Mouse (Mus musculus) R1 (cell line): ENCODE measurements at regions not wholly inside any gene's neighbourhood (a gene's known extent, or its start where the extent isn't known, plus 50 kb on each side); places are given as distances from the start of the nearest gene placed in this dataset.
"Not testable (repeated sequence)": the region's sequence is repeated elsewhere in the genome, so short reads cannot be mapped to it uniquely, and the experiment has no call there.

Experiments
- DNase-seq: peaks from one replicate; pipeline ENCODE4 v3.0.0-alpha.2; 2018; ENCODE audit warnings: low read depth, low spot score

DNA sequence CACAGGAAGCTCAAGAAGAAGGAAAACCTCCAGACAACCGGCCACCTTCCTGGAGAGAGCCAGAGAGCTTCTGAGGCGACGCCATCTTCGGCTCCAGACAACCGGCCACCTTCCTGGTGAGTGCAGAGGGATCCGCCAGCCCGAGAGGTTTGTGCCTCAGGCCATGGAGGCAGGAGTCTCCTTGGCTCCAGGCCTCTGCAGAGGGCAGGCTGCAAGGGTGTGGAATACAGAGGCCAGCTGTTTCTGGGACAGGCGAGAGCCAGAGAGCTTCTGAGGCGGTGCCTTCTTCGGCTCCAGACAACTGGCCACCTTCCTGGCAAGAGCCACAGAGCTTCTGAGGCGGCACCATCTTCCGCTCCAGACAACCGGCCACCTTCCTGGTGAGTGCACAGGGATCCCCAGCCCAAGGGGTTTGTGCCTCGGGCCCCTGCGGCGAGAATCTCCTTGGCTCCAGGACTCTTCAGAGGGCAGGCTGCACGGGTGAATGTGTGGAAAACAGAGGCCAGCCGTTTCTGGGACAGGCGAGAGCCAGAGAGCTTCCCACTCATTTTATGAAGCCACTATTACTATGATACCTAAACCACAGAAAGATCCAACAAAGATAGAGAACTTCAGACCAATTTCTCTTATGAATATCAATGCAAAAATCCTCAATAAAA is 441.4 kb downstream of the Arl6ip6 start:
- DNase-seq = not testable (repeated sequence)

DNA sequence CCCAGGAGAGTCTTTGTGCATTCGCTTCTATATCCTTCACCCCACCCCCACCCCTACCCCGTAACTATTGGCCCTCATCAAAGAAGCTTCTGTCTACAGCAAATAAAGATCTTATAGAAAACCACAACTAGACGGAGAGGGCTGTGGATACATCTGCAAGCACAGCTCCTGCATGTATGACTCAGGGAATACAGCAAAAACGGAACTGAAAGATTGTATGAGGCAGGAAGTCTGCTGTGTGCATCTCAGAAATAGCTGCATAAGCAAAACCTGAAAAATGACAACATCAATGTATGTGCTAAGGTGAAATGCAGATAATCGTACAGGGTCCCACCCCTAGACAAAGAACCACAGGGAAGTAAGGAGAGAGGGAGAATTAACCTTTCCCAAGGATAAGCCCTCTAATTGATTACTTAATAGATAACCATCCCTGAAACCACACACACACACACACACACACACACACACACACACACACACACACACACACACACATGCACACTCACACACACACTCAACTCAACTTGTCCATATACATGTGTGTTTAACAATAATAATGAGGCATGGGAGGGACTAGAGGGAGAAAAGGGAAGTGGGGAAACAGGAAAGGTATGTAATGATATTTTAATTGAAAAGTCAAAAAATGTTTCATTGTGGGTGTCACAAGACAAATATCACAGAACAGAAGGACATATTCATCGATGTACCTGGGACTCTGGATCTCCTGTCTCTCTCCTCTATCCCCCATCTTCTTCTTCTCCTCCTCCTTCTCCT is 416.6 kb downstream of the Rprm start:
- DNase-seq = no peak

DNA sequence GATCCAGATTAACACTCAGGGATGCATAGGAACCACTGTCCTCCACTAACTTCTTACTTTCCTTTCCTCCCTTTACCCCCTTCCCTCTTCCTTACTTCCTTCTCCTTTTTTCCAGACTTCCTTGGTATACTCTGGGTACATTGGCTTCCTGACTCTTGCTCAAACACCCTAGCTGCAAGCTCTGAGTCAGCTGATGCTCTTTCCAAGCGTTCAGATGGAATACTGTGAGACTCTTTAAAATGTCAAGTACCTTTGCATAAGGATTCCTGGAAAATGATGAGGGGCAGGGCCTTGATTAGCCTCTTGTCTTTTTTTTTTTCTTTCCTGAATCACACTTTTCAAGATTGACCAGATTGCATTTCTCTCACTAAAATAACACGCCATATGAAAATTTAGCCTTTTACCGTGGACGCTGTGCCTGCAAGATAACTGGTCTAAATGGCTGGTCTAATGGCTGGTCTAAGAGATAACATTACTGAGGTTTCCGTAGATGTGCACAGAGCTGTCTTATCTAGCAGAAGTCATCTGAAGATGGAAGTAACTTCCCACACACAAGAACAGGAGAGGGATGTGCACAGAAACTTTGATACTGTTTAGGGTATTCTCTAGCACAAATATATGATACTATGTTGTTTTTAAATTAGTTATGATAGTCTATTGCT is 404.9 kb downstream of the Rprm start:
- DNase-seq = no peak

DNA sequence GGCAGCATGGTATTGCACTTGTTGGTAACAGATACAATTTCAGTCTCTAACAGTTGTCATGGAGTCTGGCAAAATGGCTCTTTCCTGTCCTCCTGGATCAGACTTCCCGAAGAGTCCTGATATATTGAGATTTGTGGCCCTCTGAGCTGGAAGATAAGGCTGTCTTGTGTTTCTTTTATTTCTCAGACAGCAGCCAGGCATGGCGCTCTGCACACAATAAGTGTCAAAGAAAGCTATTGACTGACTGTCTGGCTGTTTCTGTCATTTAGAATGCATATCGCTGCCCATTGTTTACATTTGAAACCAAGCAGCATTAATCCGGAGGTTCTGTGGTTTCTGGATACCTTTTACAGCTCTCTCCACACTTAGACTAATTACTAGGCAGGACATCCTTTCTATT is 402.8 kb downstream of the Rprm start:
- no peak for DNase-seq

DNA sequence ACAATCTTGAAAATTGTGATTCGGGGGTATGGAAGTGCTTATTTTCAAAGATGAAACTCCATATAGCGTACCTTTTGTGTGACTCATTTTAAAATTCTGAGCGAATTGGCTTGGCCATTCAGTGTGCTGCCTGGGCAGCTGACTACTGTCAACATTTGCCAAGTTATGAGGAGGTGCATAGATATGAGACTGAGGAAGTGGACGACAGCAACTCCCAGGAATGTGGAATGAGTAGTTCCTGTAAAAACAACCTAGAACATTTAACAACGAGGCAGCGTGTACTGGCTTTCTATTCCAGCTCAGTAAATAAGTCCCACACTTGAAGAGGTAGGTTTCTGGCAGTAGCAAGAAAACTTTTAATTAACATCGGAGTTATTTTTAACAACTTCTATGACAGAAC is 398.1 kb downstream of the Rprm start:
- DNase-seq = no peak

DNA sequence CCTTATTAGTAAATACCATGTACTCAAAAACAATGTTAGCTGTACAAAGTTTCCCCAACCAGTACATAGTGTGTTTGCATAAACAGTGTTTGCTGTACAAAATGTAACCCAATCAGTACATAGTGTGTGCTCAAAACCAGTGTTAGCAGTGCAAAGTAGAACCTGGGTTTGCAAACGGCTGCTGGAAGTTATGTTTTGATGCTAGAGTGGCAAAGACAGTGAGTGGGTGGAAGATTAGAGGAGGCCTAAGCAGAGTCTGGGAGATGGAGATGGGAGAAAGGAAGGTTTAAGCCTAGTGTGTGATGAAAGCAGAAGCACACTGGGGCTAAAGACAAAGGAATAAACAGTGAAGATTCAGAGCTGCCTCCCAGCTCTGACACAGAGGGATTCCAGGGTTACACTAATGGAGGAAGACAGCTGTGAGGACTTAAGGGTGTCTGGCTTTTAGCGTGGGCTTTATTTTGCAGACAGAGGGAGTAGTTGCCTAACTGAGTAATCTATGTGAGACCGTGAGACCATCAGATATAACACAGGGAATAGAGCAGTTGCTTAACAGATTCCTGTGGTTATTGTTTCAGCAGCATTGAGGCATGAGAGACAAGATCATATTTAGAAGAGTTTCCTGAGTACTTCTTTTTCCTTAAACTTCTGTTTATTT is 396.0 kb downstream of the Rprm start:
- no peak for DNase-seq

DNA sequence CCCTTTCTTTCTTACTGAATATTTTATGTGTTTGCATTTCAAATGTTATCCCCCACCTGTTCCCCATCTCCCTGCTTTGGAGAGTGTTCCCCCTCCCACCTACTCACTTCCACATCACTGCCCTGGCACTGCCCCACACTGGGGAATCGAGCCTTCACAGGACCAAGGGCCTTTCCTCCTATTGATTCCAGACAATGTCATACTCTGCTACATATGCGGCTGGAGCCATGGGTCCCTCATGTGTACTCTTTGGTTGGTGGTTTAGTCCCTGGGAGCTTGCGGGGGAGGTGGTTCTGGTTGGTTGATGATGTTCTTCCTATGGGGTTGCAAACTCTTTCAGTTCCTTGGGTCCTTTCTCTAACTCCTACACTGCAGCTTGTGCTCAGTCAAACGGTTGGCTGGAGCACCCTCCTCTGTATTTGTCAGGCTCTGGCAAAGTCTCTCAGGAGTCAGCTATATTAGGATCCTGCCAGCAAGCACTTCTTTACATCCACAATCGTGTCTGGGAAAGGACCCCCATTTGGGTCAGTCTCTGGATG is 393.7 kb downstream of the Rprm start:
- DNase-seq = no peak

DNA sequence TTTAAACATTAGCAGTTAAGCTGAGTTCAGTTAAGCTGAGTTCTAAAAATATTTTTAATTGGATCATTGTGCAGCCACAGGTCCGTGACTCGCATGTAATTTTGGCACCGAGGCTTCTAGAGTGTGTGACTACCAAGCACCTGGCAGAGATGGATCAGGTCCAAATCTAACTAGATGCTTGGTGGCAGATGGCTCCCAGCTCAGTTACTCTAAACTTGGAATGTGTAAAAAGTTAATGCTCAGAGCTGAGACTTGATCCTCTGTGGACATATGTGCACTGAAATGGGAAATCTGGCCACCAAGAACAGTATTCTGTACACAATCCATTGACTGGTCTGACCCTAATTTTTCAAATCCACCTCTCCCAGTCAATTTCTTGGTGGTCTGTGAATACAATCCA is 374.1 kb downstream of the Rprm start:
- no peak for DNase-seq

DNA sequence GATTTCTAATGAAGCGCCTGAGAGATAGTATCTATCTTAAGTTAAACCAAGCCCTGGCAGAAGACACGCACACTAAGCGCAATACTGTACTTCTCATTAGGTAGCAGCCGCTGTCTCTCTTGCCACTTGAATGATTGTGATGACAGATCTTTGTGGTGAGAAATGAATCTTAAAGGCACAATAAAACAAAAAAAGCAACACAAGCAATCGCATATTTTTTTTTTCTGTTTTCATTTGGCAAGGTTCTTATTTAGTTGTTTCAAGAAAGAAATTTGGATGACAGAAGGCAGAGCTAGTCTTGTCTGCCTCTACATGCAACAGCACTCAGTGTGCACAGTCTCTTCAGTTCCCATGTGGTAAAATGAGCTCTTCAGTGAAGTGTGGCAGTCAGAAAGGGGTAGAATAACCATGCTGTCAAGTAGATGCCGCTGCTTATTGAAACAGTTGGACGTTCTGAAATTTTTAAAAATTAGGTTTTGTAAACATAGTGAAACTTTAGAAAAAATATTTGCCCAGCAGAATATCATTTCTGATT is 372.2 kb downstream of the Rprm start:
- no peak for DNase-seq

DNA sequence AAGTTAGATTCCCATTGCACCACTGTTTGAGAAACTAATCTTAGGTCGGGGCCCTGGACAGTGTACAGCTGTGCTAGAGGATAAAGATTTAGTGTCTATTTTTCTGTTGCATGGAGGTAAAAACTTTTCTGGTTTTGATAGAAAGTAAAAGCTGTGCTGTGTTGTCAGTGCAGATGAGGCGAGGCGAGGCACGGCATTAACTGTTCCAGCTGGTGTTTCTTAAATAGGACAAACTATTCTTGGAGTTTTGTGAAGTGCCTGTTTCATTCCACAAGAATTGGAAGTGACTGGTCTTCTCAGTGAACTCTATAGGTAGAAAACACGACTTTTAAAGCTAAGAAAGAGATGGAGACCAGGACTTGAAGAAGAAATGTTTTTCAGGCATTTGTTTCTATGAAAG is 370.3 kb downstream of the Rprm start:
- no peak for DNase-seq

DNA sequence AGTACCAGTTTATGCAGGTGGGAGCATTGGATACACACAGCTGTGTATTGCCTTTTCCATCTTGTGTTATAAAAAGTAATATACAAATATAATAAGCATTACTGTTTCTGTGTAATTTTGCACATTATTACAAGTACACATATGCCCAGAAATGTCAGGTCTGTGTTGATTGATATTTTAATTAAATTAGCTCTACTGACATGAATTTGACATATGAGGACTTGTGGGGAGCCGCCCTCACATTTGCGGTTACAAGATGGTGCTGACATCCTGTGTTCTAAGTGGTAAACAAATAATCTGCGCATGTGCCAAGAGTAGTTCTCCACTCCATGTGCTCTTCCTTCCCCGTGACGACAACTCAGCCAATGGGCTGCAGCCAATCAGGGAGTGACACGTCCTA is 362.1 kb downstream of the Rprm start:
- no peak for DNase-seq

DNA sequence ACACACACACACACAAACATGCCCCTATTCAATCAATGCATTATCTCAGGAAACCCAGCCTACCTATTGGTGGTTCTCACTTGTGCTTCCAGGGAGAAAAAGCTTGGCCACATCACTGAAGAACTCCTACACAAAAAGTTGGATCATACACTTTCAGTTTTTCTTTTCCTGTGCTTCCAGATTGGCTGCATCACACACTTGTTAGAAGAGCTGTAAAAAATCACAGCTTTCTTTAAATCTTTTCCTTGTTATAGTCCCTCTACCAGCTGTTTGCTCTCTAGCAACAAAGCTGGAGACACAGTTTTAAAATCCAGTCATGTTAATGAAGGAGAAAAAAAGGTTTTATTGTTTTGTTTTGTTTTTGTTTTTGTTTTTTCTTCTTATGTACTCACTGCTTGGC is 356.7 kb downstream of the Rprm start:
- DNase-seq = no peak

DNA sequence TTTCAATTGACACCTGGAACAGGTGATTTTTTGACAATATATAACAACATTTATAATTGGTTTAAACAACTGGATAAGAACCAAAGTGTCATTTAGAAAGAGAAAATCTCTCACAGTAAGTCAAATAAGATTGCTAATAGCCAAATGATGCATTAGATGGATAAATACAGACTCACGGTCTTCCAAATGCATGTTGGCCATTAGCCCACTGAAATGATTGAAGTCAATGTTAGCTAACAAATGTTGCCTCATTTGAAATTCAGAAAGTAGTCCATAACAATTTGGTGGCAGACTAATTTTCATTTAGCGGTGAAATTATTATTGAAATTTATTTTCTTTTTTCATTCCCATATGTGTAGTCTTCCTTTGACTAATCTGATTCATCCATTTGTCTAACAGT is 354.9 kb downstream of the Rprm start:
- no peak for DNase-seq

DNA sequence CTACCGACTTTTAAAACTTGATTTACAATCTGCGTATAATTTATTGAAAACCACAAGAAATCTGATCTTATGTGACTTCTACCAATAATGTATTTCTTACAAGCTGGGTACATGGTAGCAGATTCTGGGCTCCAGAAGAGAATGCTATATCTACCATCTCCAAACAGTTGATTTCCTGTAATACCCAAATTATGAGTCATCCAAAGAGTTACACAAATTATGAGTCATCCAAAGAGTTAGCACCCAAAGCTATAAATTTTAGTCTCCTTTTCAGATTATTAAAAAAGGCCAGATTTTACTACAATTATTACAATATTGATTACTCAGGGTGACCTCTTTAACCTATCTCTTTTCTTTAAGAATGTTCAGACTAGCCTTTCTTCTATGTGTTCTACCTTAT is 321.9 kb downstream of the Rprm start:
- DNase-seq = no peak

DNA sequence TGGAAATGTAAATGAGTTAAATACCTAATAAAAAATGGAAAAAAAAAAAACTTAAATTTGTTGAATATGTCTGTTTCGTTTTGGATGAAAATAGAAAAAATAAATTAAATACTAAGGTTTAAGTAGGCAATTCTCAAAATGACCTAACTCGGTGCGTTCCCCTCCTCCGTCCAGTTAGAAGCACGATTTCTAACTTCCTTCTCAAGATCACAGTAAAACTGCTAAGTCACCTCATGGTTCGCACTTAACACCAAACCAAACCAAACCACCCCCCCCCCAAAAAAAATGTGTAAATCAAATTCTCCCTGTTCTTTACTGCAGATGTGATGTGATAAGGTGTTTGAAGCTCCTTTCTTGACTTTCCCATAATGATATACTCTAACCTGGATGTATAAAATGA is 303.3 kb downstream of the Rprm start:
- not testable (repeated sequence) for DNase-seq

DNA sequence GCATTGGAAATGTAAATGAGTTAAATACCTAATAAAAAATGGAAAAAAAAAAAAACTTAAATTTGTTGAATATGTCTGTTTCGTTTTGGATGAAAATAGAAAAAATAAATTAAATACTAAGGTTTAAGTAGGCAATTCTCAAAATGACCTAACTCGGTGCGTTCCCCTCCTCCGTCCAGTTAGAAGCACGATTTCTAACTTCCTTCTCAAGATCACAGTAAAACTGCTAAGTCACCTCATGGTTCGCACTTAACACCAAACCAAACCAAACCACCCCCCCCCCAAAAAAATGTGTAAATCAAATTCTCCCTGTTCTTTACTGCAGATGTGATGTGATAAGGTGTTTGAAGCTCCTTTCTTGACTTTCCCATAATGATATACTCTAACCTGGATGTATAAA is 296.8 kb downstream of the Rprm start:
- not testable (repeated sequence) for DNase-seq

DNA sequence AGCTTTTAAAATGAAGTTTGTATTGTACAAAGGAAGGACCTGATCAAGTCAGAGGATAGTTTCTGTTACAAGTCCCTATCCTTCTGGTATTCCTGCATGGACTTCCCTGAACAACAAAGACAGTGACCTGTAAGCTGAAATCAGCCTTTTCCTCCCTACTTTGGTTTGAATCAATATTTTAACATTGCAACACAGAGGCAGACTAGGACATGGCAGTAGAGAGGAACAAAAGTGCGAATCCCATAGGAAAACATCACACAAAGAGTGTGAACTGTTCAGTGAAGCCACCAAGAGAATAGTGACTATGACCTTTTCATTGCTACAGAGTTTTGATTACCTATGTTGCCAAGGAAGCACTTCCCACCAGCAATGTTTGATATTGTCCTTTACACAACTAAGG is 288.7 kb downstream of the Rprm start:
- no peak for DNase-seq

DNA sequence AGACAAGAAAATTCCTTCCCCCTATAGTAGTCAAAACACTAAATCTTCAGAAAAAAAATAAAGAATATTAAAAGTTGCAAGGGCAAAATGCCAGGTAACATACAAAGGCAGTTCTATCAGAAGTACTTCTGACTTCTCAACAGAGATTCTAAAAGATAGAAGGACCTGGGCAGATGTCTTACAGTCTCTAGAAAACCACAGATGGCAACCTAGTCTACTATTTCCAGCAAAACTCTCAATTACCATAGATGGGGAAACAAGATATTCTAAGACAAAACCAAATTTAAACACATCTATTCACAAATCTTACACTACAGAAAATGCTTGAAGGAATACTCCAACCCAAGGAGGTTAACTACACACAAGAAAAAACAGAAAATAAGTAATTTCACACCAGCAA is 281.7 kb downstream of the Rprm start:
- DNase-seq = no peak

DNA sequence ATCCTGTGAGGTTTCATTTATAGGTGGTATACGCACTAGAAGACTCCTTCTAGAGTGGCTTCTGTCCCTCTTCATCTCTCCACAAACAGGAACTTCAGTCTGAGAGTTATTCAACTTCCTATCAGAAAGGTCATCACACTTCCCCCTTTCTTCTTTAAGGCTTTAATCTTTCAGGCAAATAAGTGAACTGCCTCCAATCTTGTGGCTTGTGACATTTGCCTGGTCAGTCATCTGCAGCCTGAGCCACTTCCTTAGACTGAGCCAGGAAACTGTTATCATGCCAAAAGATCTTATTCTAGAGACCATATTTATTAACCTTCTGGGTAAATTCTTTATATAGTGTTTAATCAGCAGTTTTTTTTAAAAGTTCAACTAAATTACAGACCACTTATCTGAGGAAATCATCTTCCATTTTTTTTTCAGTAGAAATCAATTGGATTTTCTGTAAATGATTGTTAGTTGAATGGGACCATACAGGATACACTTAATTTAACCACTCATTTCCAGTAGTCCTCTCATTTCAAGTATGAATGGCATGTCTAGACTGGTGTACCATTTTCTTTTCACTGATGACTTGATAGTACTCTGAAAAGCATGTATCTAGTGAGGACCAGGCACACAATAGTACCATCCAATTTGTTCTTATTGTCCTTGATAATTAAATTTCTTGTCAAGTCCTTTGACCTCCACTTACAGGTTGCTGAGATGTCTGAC is 234.4 kb downstream of the Rprm start:
- no peak for DNase-seq
